Mouse (Mus musculus) layer of hippocampus, adult 9-10 months (tissue): ENCODE results near the gene Abhd2.

Experiments
- DNase-seq: peaks from one replicate; pipeline ENCODE4 v3.0.0; 2022; ENCODE audit warnings: low spot score

The Abhd2 gene

GRCm38 (mm10) chr7:79323855-79324254 lies 50.9 kb downstream of the Abhd2 start:
- no peak for DNase-seq

- no peak for DNase-seq
These were observed 55.8 kb downstream of the Abhd2 start for GRCm38 (mm10) chr7:79328769-79329168.

GRCm38 (mm10) chr7:79331197-79331596 lies 58.2 kb downstream of the Abhd2 start:
- DNase-seq: no peak

- no peak for DNase-seq
These were observed 60.4 kb downstream of the Abhd2 start for GRCm38 (mm10) chr7:79333419-79333818.

- no peak for DNase-seq
These were observed 63.4 kb downstream of the Abhd2 start for GRCm38 (mm10) chr7:79336362-79336910.

GRCm38 (mm10) chr7:79345902-79346301 lies 72.9 kb downstream of the Abhd2 start:
- DNase-seq: no peak

GRCm38 (mm10) chr7:79346555-79347075 lies 73.6 kb downstream of the Abhd2 start:
- DNase-seq: no peak

GRCm38 (mm10) chr7:79347108-79347813 lies 74.3 kb downstream of the Abhd2 start:
- DNase-seq: no peak

GRCm38 (mm10) chr7:79348816-79349215 lies 75.8 kb downstream of the Abhd2 start:
- DNase-seq: no peak

GRCm38 (mm10) chr7:79349738-79350386 lies 76.9 kb downstream of the Abhd2 start:
- peak; percentile 84 for DNase-seq

GRCm38 (mm10) chr7:79358350-79359182 lies 85.6 kb downstream of the Abhd2 start:
- DNase-seq: no peak

- no peak for DNase-seq
These were observed 86.1 kb downstream of the Abhd2 start for GRCm38 (mm10) chr7:79359183-79359435.

GRCm38 (mm10) chr7:79360056-79360455 lies 87.1 kb downstream of the Abhd2 start:
- no peak for DNase-seq

GRCm38 (mm10) chr7:79362208-79362607 lies 89.2 kb downstream of the Abhd2 start:
- no peak for DNase-seq

GRCm38 (mm10) chr7:79362830-79363229 lies 89.8 kb downstream of the Abhd2 start:
- no peak for DNase-seq

- DNase-seq: no peak
These were observed 90.5 kb downstream of the Abhd2 start for GRCm38 (mm10) chr7:79363370-79364043.

GRCm38 (mm10) chr7:79368664-79369063 lies 95.7 kb downstream of the Abhd2 start:
- no peak for DNase-seq

GRCm38 (mm10) chr7:79369416-79369815 lies 96.4 kb downstream of the Abhd2 start:
- DNase-seq: no peak

- DNase-seq: no peak
These were observed 98.4 kb downstream of the Abhd2 start for GRCm38 (mm10) chr7:79371321-79371879.

GRCm38 (mm10) chr7:79374017-79374416 lies 101.0 kb downstream of the Abhd2 start:
- DNase-seq: no peak

- DNase-seq: no peak
These were observed 102.6 kb downstream of the Abhd2 start for GRCm38 (mm10) chr7:79375594-79375993.
